Mouse (Mus musculus) myocyte (in vitro differentiated cells): ENCODE data around the gene Kbtbd13.

Source experiments
- CEBPB ChIP-seq: IDR thresholded peaks from 2 replicates; pipeline ENCODE4 v1.6.1; 2011; ENCODE audit warnings: mild to moderate bottlenecking, moderate library complexity; ENCODE audit not compliant: poor library complexity, insufficient read depth, severe bottlenecking
- E2F4 ChIP-seq: IDR thresholded peaks from one replicate; pipeline ENCODE4 v1.6.1; 2011; ENCODE audit warnings: mild to moderate bottlenecking, control low read depth, moderate library complexity; ENCODE audit not compliant: insufficient read depth
- MAX ChIP-seq: IDR thresholded peaks from one replicate; pipeline ENCODE4 v1.6.1; 2011; ENCODE audit warnings: low read depth, mild to moderate bottlenecking, control low read depth
- MYOD1 ChIP-seq, 3 experiments: IDR thresholded peaks; one replicate each; pipeline ENCODE4 v1.6.1; 2011; ENCODE audit warnings: control low read depth in 2 of 3, low read depth in 2 of 3, mild to moderate bottlenecking in 2 of 3, moderate library complexity in 1 of 3; ENCODE audit not compliant: insufficient read length in 2 of 3, control insufficient read depth in 1 of 3
- MYOG ChIP-seq, 3 experiments: IDR thresholded peaks; one replicate each; pipeline ENCODE4 v1.6.1; 2011; ENCODE audit warnings: control low read depth in 2 of 3, low read depth in 2 of 3, mild to moderate bottlenecking in 2 of 3; ENCODE audit not compliant: insufficient read length in 2 of 3, control insufficient read depth in 1 of 3, insufficient read depth in 1 of 3
- POLR2A ChIP-seq: IDR thresholded peaks from one replicate; pipeline ENCODE4 v1.6.1; 2011; ENCODE audit warnings: low read depth, mild to moderate bottlenecking, control low read depth, moderate library complexity; ENCODE audit not compliant: insufficient read length
- POLR2AphosphoS2 ChIP-seq: IDR thresholded peaks from one replicate; pipeline ENCODE4 v1.6.1; 2011; ENCODE audit warnings: low read depth, control low read depth; ENCODE audit not compliant: insufficient read length
- SRF ChIP-seq: IDR thresholded peaks from one replicate; pipeline ENCODE4 v1.6.1; 2011; ENCODE audit warnings: low read depth; ENCODE audit not compliant: control insufficient read depth, insufficient read length
- TCF12 ChIP-seq: IDR thresholded peaks from one replicate; pipeline ENCODE4 v1.6.1; 2011; ENCODE audit warnings: mild to moderate bottlenecking, control low read depth; ENCODE audit not compliant: poor library complexity, insufficient read depth, severe bottlenecking
- TCF3 ChIP-seq: IDR thresholded peaks from one replicate; pipeline ENCODE4 v1.6.1; 2011; ENCODE audit warnings: low read depth, control low read depth; ENCODE audit not compliant: insufficient read length
- USF1 ChIP-seq: IDR thresholded peaks from one replicate; pipeline ENCODE4 v1.6.1; 2011; ENCODE audit warnings: low read depth, mild to moderate bottlenecking, control low read depth, moderate library complexity

DNA sequence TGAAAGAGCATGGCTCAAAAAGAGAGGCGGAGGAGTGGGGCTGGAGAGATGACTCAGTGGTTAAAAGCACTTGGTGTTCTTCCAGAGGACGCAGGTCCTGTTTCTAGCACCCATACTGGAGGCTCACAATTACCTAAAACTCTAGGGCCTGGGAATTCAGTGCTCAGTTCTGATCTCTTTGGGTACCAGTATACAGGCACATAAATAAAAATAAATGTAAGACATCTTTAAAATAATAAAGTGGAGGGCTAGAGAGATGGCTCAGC is 13.7 kb upstream of the Kbtbd13 start:
- no peak for TF ChIP-seq CEBPB
- TF ChIP-seq POLR2A = no peak
- TF ChIP-seq POLR2AphosphoS2 = no peak
- no peak for TF ChIP-seq MYOD1 (IDR thresholded peaks at IDR 0.05; ENCODE audit: control insufficient read depth in 1 of 3, insufficient read length in 2 of 3, low read depth in 2 of 3)
- TF ChIP-seq USF1 = no peak
- TF ChIP-seq MAX = no peak
- TF ChIP-seq MYOG (IDR thresholded peaks at IDR 0.05; ENCODE audit: control insufficient read depth in 1 of 3, insufficient read depth in 1 of 3, insufficient read length in 2 of 3, low read depth in 2 of 3) = no peak
- no peak for TF ChIP-seq E2F4
- no peak for TF ChIP-seq TCF12
- TF ChIP-seq SRF = no peak
- no peak for TF ChIP-seq TCF3
